Mouse (Mus musculus) heart, embryonic 16.5 days (tissue): Measurements from ENCODE around the gene Ugt1a10. TPM values are rescaled to one million over a fixed set of nuclear protein-coding genes. Genes with fewer than 3 reads are reported as not detected.

Experiments used
- ATAC-seq: fragments of 200-750 bp; cut with Nextera tagmentation; replicated peaks from 2 replicates; pipeline ENCODE4 v1.8.0; 2017; ENCODE audit warnings: moderate number of reproducible peaks; ENCODE audit not compliant: insufficient read depth, low FRiP score; ENCODE audit errors: extremely low read depth
- H3K27ac ChIP-seq: fragments of 300-500 bp; sonication (generic); 2 replicates; pipeline ENCODE4 v1.5.1; 2014; ENCODE audit warnings: mild to moderate bottlenecking, low read length, control low read depth, moderate library complexity
- H3K27me3 ChIP-seq: fragments of 300-500 bp; sonication (generic); 2 replicates; pipeline ENCODE4 v1.6.1; 2014; ENCODE audit warnings: low read length, mixed read lengths; ENCODE audit not compliant: control insufficient read depth, insufficient read depth
- H3K36me3 ChIP-seq: fragments of 300-500 bp; sonication (generic); 2 replicates; pipeline ENCODE4 v1.6.1; 2014; ENCODE audit not compliant: control insufficient read depth, insufficient read depth
- H3K4me1 ChIP-seq: fragments of 300-500 bp; sonication (generic); 2 replicates; pipeline ENCODE4 v1.6.1; 2014; ENCODE audit warnings: low read length, mixed read lengths; ENCODE audit not compliant: control insufficient read depth, insufficient read depth
- H3K4me2 ChIP-seq: fragments of 300-500 bp; sonication (generic); 2 replicates; pipeline ENCODE4 v1.6.1; 2014; ENCODE audit warnings: low read depth, mild to moderate bottlenecking, control low read depth, low read length
- H3K4me3 ChIP-seq: fragments of 300-500 bp; sonication (generic); 2 replicates; pipeline ENCODE4 v1.5.1; 2014; ENCODE audit warnings: mild to moderate bottlenecking, control low read depth, low read length
- H3K9ac ChIP-seq: fragments of 300-500 bp; sonication (generic); 2 replicates; pipeline ENCODE4 v1.6.1; 2014; ENCODE audit warnings: low read length, control low read depth
- H3K9me3 ChIP-seq: fragments of 300-500 bp; sonication (generic); replicated peaks from 2 replicates; pipeline ENCODE4 v1.6.1; 2016; ENCODE audit warnings: low read length; ENCODE audit not compliant: control insufficient read depth
- WGBS: fragments of 180-500 bp; shearing (Covaris S2); extraction: QIAGEN DNeasy Blood & Tissue Kit; methylation state at CpG from one replicate; pipeline ENCODE4 v1.1.7; 2014; 5-methylcytosine and 5-hydroxymethylcytosine counted together
- polyA plus RNA-seq: library from polyadenylated mRNA; unstranded; fragments of >200 nt; fragmentation: Nextera tagmentation; extraction: Ambion mirVana; gene quantifications from 2 replicates; pipeline ENCODE4 v1.2.1, GENCODE M21; 2015

The Ugt1a10 gene
- polyA plus RNA-seq, 1 experiment from 2014 or later = not detected

GRCm38 (mm10) chr1:88254793-88255465, 199.7 kb downstream of the Ugt1a10 start:
- no peak overlapping the region for H3K9ac ChIP-seq
- H3K36me3 ChIP-seq = no peaks in the 10 kb centered on the region
- peaks cover 12% of the 10 kb centered on the region for H3K4me1 ChIP-seq
- H3K4me2 ChIP-seq = no peak overlapping the region
- WGBS = 77% methylated on average over 12 of the region's 12 CpGs
- no peak for ATAC-seq
- H3K27me3 ChIP-seq = no peaks in the 10 kb centered on the region
- peaks cover 37% of the 10 kb centered on the region for H3K9me3 ChIP-seq
- H3K27ac ChIP-seq = no peak overlapping the region
- no peak overlapping the region for H3K4me3 ChIP-seq

DNA sequence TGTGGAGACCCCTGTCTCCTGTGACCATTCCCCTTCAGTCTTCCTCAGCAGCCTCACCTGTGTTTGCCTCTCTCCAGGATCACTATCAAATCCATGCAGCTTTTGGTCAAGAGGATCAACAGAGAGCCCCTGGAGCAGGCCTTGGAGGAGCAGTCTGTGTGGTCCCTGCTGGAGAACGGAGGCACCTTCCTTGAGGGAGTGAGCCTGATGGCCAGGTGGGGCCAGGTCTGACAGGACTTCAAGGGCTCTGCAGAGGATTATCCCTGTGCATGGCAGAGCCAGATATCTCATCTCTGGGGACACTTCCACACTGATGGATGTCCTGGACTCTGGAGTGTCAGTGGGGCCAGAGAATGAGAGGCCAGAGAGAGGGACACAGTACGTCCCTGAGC, 200.3 kb downstream of the Ugt1a10 start:
- no peaks in the 10 kb centered on the region for H3K27me3 ChIP-seq
- no peaks in the 10 kb centered on the region for H3K36me3 ChIP-seq
- H3K9me3 ChIP-seq = peaks cover 32% of the 10 kb centered on the region
- H3K4me1 ChIP-seq = peaks cover 14% of the 10 kb centered on the region
- H3K4me3 ChIP-seq = no peak overlapping the region
- H3K4me2 ChIP-seq = no peak overlapping the region
- ATAC-seq = no peak
- no peak overlapping the region for H3K9ac ChIP-seq
- WGBS = 47% methylated on average over 2 of the region's 2 CpGs
- no peak overlapping the region for H3K27ac ChIP-seq

DNA sequence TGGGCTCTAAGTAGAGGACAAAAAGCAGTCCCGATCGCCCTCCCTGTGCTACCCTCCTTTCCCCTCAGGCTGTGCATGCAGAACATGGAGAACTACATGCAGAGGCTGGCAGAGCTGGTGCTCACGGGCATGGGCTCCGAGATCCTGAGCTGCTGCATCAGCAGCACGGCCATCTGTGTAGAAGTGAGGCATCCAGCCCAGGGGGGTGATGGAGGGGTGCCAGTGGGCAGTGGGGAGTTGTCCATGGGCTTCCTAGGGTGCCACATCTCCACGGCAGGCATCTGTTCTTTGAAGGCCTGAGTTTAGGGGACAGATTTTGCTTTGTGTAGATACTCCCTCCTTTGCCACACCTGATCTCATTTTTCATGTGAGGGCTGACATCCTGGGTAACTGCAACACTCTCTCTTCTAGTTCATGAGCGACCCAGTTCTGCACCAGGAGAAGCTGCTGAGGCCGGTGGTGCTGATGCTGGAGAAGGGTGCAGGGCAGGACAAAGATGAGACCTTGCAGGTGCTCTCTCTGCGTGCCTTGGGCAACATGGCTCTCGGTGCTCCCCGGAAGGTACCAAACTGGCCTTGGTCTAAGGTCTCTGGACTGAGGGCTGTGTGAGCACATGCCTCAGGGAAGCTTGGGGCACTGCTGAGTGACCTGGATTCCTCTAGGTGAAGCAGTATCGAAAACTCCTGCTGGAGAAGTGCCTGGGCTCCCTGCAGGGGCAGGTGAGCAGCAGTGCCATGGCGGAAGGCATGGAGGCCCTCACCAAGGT, 201.0 kb downstream of the Ugt1a10 start:
- H3K4me3 ChIP-seq = no peak overlapping the region
- no peak overlapping the region for H3K27ac ChIP-seq
- 71% methylated on average over 13 of the region's 13 CpGs for WGBS
- H3K4me2 ChIP-seq = no peak overlapping the region
- ATAC-seq = no peak
- H3K27me3 ChIP-seq = no peaks in the 10 kb centered on the region
- H3K9ac ChIP-seq = no peak overlapping the region
- peaks cover 25% of the 10 kb centered on the region for H3K9me3 ChIP-seq
- H3K36me3 ChIP-seq = peaks cover 3% of the 10 kb centered on the region; the same call in 1 of the 2 replicates
- peaks cover 14% of the 10 kb centered on the region for H3K4me1 ChIP-seq

DNA sequence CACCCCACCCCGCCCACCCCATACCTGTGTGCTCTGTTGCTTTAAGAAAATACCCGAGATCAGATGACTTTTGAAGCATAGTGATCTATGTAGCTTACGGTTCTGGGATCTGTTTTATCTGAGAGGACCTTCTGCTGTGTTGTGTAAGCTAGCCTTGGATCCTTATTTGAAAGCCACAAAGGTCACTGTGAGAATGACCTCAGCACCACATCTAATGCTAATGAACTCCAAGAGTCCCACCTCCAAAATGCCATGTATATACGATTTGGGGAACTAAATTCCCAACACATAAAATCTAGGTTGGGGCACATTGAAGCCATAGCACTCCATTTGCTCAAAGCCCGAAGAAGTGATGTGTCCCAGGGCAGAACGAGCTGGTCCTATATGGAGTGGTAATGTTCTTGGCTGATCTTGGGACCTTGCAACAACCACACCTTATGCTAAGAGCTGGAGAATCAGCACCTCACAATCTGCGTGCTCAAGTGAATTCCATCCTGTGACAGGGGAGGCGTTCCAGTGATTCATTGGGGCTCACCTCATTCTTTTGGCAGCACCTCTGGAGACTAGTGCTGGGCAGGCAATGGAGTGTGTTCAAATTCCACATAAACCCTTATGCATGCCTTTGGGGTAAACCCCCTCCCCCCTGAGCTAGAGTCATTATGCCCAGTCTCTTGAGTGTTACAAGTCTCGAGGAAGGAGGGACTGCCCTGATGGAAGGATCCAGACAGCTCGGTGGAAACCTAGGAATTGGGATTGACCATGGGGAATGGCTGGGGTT, 201.9 kb downstream of the Ugt1a10 start:
- Histone ChIP-seq H3K9ac (no peak overlapping the region), H3K36me3 (peaks cover 11% of the 10 kb centered on the region; the same call in 1 of the 2 replicates), H3K27me3 (no peaks in the 10 kb centered on the region), H3K9me3 (peaks cover 21% of the 10 kb centered on the region), H3K4me2 (no peak overlapping the region), H3K4me1 (peaks cover 14% of the 10 kb centered on the region), H3K4me3 (no peak overlapping the region), H3K27ac (no peak overlapping the region)
- 74% methylated on average over 10 of the region's 10 CpGs for WGBS
- ATAC-seq = no peak

DNA sequence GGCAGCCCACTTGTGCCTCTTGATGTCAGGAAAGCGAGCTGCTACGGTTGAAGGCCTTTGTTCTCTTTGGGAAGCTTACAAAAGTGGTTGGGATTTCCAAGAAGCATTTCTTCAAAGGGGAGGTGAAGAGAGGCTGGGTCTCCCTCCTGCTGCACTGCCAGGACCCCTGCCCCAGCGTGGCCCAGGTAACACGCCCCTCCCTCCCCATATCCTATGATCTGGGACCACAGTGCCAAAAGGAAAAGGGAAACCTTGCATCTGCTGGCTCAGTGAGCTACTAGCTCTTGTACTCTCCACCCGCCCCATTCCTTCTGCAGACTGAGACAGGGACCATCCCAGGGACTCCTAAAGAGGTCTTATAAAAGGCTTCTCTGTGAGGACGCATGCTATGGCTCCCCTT, 202.5 kb downstream of the Ugt1a10 start:
- 78% methylated on average over 6 of the region's 6 CpGs for WGBS
- Histone ChIP-seq H3K9ac (no peak overlapping the region), H3K4me3 (no peak overlapping the region), H3K4me1 (peaks cover 18% of the 10 kb centered on the region), H3K27ac (no peak overlapping the region), H3K4me2 (no peak overlapping the region), H3K27me3 (no peaks in the 10 kb centered on the region), H3K9me3 (peaks cover 15% of the 10 kb centered on the region), H3K36me3 (peaks cover 17% of the 10 kb centered on the region)
- no peak for ATAC-seq

DNA sequence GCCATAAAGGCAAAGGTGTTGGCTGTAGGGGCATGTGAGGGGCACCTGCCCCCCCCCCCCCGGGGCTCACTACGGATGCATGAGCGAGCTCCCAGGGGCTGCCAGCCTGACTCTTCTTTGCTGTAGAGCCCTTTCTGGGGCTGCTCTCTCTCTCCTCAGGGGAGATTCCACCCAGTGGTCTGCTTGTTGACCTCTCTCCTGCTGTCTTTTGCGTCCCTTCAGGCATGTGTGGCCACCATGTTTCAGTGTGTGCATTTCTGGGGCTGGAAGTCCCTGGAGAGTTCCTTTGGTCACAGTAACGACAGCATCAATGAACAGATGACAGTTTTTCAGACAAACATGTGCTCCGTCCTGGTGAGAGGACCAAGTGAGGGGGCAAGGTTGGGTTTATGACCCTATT, 203.2 kb downstream of the Ugt1a10 start:
- Histone ChIP-seq H3K9me3 (peaks cover 11% of the 10 kb centered on the region; the same call in 1 of the 2 replicates), H3K27me3 (no peaks in the 10 kb centered on the region)
- WGBS = 63% methylated on average over 6 of the region's 6 CpGs

DNA sequence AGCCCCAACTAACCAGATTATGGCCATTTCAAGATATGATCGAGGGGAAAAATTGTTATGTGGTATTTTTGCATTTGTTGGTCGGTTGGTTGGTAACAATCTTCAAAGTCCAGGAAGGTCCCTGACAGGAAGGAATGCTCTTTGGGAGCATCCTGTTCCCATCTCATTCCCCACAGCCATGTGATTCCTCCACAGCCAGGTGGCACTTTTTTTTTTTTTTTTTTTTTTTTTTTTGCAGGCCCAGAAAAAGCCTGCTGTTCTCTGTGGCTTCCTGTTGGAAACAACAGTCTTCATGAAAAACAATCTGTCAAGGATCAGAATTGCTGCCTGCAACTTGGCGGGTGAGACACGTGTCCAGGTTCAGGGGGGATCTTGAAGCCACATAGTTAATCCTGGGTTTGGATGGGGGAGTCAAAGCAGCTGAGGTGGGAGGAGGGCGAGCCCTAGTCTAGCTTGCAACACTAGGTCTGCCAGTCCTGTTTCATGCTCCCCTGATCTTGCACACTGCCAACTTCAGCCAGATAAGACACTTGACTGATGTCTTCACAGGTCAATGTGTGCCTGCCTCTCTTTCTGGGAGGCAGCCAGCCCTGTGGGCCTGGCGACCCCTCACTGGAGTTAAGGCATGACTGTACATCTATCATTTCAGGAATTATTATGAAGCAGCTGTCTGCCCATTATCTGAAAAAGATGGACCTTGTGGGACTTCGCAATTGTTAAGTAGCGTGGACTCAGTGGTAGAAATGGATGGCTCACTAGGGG, 203.9 kb downstream of the Ugt1a10 start:
- Histone ChIP-seq H3K4me1 (peaks cover 18% of the 10 kb centered on the region), H3K27ac (no peak overlapping the region), H3K4me2 (no peak overlapping the region), H3K4me3 (no peak overlapping the region), H3K9me3 (peaks cover 8% of the 10 kb centered on the region; the same call in 1 of the 2 replicates), H3K36me3 (peaks cover 31% of the 10 kb centered on the region), H3K9ac (no peak overlapping the region), H3K27me3 (no peaks in the 10 kb centered on the region)
- WGBS = 58% methylated on average over 8 of the region's 8 CpGs
- ATAC-seq = peak; percentile 10; the same call in 1 of the 2 replicates

More for the DNA sequence above, 203.2 kb downstream of the Ugt1a10 start:
- Histone ChIP-seq H3K9ac (no peak overlapping the region), H3K4me2 (no peak overlapping the region), H3K27ac (no peak overlapping the region), H3K4me1 (peaks cover 18% of the 10 kb centered on the region), H3K36me3 (peaks cover 24% of the 10 kb centered on the region), H3K4me3 (no peak overlapping the region)
- ATAC-seq = no peak

GRCm38 (mm10) chr1:88259643-88260024, 204.4 kb downstream of the Ugt1a10 start:
- Histone ChIP-seq H3K27ac (no peak overlapping the region), H3K4me3 (no peak overlapping the region), H3K9ac (no peak overlapping the region), H3K9me3 (peaks cover 5% of the 10 kb centered on the region; the same call in 1 of the 2 replicates), H3K36me3 (peaks cover 37% of the 10 kb centered on the region), H3K4me2 (no peak overlapping the region), H3K4me1 (peaks cover 18% of the 10 kb centered on the region), H3K27me3 (no peaks in the 10 kb centered on the region)
- no peak; the same call in 1 of the 2 replicates for ATAC-seq
- 69% methylated on average over 4 of the region's 4 CpGs for WGBS
